Mouse (Mus musculus) mouse trophoblast stem cell (cell line): Measurements from ENCODE around the gene Mipep.

ENCODE experiments used
- in situ Hi-C, 2 experiments: fragments of 300-500 bp; cut with MseI, MboI; formaldehyde crosslinking; loops; 2 replicates in 1 of 2; 3 replicates in 1 of 2; pipeline ENCODE4 v1.15.1; 2025

Gene Mipep

GRCm38 (mm10) chr14:60757265-60757664, 27.1 kb upstream of the Mipep start:
- in situ Hi-C loops: no loop called here

DNA sequence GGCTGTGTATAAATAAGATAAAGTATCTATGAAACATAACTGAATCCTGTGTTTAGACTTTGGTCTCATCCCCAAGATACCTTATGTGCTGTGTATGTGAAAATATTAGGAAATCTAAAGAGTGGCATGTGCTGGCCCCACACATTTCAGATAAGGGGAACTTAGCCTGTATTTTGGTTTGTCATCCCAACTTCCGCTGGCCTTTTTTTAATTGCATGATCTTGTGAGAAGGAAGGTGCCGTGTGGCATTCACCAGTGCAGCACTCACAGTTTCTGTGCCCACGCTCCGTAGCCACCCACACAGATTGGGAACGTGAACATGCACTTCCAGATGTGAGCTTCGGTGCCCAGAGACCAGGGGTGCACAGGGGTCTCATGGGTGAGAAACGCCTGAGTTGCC, 26.7 kb upstream of the Mipep start:
- in situ Hi-C loops: no loop called here

DNA sequence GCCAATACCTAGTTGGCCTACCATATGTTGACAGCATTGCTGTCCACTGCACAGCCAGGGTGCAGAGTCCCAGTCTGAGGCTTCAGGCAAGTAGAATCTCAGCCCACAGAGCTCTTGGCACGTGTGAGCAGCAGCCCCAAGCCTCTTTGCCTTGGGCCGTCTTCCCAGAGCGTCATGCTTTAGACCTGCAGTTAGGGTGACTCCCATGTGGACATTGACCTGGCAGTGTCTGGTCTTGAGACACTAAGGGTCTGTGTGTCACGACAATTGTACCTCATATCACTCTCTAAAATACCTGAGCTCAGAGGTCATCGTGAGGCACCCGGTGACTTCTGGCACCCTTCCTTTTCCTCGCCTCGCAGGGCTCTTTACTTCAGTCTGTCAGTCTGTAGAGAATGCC, 25.3 kb upstream of the Mipep start:
- in situ Hi-C loops: no loop called here

GRCm38 (mm10) chr14:60761801-60762200, 22.6 kb upstream of the Mipep start:
- in situ Hi-C loops: loop anchor here (10.0 kb wide), 1 partner anchor 247 kb away; no protein-coding TSS in a partner anchor

GRCm38 (mm10) chr14:60762754-60763153, 21.6 kb upstream of the Mipep start:
- in situ Hi-C loops: loop anchor here (10.0 kb wide), 1 partner anchor 248 kb away; no protein-coding TSS in a partner anchor

GRCm38 (mm10) chr14:60763746-60764145, 20.6 kb upstream of the Mipep start:
- in situ Hi-C loops: loop anchor here (10.0 kb wide), 1 partner anchor 249 kb away; no protein-coding TSS in a partner anchor

DNA sequence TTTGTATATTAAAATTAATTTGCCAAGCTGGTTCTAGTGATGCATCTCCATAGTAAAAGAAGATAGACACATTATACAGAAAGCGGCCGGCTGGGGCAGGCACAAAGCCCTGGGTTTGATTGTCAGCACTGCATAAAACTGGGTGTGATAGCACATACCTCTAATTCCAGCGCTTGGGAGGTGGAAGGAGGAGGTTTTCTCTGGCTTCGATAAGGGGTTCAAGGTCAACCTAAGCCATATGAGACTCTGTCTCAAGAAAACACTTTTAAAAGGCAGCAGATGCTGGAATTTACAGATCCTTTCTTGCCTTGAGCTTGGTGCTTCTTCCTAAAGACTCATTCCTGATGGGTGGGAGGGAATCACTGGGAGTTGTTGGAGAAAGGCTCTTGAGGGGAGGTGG, 19.8 kb upstream of the Mipep start:
- in situ Hi-C loops: loop anchor here (10.0 kb wide), 1 partner anchor 250 kb away; no protein-coding TSS in a partner anchor

GRCm38 (mm10) chr14:60765025-60765424, 19.3 kb upstream of the Mipep start:
- in situ Hi-C loops: loop anchor here (10.0 kb wide), 1 partner anchor 250 kb away; no protein-coding TSS in a partner anchor

GRCm38 (mm10) chr14:60767884-60768283, 16.5 kb upstream of the Mipep start, which contains the start of gene C1qtnf9:
Gene C1qtnf9 (plus strand): TSS chr14:60768134.
- in situ Hi-C loops: loop anchor here (10.0 kb wide), 1 partner anchor 253 kb away; no protein-coding TSS in a partner anchor

- in situ Hi-C loops: loop anchor here (10.0 kb wide), 1 partner anchor 255 kb away; no protein-coding TSS in a partner anchor
Observed at GRCm38 (mm10) chr14:60769340-60769739, 15.0 kb upstream of the Mipep start.

GRCm38 (mm10) chr14:60770594-60770993, 13.8 kb upstream of the Mipep start:
- in situ Hi-C loops: no loop called here

GRCm38 (mm10) chr14:60771057-60771456, 13.3 kb upstream of the Mipep start:
- in situ Hi-C loops: no loop called here

- in situ Hi-C loops: no loop called here
Observed at GRCm38 (mm10) chr14:60773476-60773875, 10.9 kb upstream of the Mipep start.

DNA sequence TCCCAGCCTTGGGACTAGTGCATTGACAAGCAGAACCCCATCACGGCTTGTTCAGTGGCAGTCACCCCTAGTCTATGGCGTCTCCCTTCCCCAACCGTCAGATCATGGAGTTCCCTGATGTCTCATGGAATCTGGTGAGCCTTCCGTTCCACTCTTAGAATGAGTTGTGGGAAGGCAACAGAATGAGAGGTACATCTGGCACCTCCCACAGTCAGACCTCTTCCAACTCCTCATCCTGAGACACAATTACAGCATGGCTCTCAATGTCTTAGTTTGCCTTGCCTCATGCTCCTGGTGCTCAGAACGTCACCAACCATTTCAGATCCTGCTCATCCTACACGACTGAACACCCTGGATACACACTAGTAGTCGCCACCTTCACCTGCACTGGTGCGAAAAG, 7.9 kb upstream of the Mipep start:
- in situ Hi-C loops: no loop called here

GRCm38 (mm10) chr14:60777485-60777919, 6.9 kb upstream of the Mipep start:
- in situ Hi-C loops: no loop called here

DNA sequence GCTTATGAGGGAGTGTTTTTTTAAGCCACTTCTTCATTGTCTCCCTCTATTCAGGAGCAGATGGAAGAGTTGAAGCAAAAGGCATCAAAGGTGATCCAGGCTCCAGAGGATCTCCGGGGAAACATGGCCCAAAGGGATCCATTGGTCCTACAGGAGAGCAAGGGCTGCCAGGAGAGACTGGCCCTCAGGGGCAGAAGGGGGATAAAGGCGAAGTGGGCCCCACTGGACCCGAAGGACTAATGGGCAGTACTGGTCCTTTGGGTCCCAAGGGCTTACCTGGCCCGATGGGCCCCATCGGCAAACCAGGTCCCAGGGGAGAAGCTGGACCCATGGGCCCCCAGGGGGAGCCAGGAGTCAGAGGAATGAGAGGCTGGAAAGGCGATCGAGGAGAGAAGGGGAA, 5.2 kb upstream of the Mipep start:
- in situ Hi-C loops: no loop called here

GRCm38 (mm10) chr14:60782121-60782656, 2.2 kb upstream of the Mipep start:
- in situ Hi-C loops: no loop called here

DNA sequence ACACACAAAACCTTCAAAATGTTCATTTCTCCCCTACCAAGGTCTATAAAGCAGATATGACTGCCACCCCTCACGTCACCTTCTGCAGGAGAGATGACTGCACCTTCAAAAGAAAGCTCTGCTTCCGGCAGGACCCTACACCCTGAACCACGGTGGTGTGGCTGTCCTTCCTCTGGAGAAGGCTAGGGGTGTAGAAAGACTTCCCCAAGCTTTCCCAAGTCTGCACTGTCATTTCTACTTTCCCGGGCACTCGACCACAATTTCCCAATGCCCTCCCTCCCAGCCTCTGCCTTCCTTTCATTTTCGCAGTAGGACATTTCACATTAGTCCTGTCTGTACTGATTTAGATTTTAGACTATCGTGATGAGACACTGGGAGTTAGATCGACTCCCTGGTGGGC, 1.2 kb upstream of the Mipep start:
- in situ Hi-C loops: no loop called here

GRCm38 (mm10) chr14:60790103-60790502, 5.7 kb downstream of the Mipep start:
- in situ Hi-C loops: loop anchor here in 1 of 2 experiments (10.0 kb wide), 1 partner anchor 295 kb away; no protein-coding TSS in a partner anchor

- in situ Hi-C loops: loop anchor here in 1 of 2 experiments (10.0 kb wide), 1 partner anchor 288 kb away; no protein-coding TSS in a partner anchor
Observed at GRCm38 (mm10) chr14:60796600-60797322, 12.4 kb downstream of the Mipep start.

DNA sequence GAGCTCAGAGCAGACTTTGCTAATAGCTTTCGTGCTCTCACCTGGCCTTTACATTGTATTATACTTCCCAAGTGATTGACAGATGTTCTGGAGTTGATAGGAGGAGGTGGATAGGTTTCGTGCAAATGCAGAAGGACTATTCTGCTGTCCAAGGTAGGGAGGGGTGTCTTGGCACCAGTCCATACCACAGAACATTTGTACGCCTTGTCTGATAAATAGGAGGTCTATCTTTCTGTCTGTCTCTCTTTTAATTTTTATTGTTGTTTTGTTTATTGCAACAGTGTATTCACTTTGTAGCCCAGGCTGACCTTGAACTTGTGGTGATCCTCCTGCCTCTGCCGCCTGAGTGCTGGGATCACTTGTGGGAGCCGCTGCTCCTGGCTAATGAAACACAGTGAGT, 13.2 kb downstream of the Mipep start:
- in situ Hi-C loops: loop anchor here in 1 of 2 experiments (10.0 kb wide), 1 partner anchor 287 kb away; no protein-coding TSS in a partner anchor

GRCm38 (mm10) chr14:60798721-60799120, 14.3 kb downstream of the Mipep start:
- in situ Hi-C loops: loop anchor here in 1 of 2 experiments (10.0 kb wide), 1 partner anchor 286 kb away; no protein-coding TSS in a partner anchor
